Mouse (Mus musculus): Measurements from ENCODE around the gene Celf2.

DNA sequence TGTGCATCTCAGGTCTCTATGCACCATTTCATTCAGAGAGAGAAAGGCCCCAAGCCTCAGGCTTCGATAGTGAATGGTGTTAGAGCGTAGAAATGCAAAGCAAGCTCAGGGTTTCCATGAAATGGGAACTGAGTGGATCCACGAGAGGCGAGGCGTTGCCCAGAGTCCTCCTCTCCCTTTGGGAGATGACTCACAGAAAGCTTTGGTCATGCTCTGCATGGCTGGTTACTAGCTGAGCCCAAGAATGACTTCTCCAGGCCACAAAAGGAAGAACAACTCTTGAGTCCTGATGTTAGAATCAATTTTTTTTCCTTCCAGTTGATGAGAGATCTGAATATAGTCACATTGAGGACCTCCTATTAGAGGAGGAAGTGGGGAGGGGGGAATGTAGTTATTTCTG is 496.2 kb downstream of the Celf2 start:
- TF ChIP-seq CTCF (IDR thresholded peaks at IDR 0.05; ENCODE audit: extremely low read depth, insufficient read length, insufficient replicate concordance, low read depth, low read length) (no peak), POLR2A (IDR thresholded peaks at IDR 0.05; ENCODE audit: low read depth, low read length) (no peak)
